Mouse (Mus musculus) forebrain, embryonic 13.5 days (tissue): ENCODE results near the gene Olfr361. TPM values are rescaled to one million over a fixed set of nuclear protein-coding genes. Genes with fewer than 3 reads are reported as not detected.
"Not testable (repeated sequence)": the region's sequence is repeated elsewhere in the genome, so short reads cannot be mapped to it uniquely, and the experiment has no call there.

Experiments used
- ATAC-seq: fragments of 200-750 bp; cut with Nextera tagmentation; 2 replicates; pipeline ENCODE4 v1.8.0; 2017
- H3K27ac ChIP-seq: fragments of 300-500 bp; sonication (generic); 2 replicates; pipeline ENCODE4 v1.5.1; 2015; ENCODE audit warnings: inconsistent platforms, mild to moderate bottlenecking, moderate library complexity
- H3K27me3 ChIP-seq: fragments of 300-500 bp; sonication (generic); 2 replicates; pipeline ENCODE4 v1.6.1; 2015; ENCODE audit warnings: mild to moderate bottlenecking, inconsistent platforms
- H3K36me3 ChIP-seq: fragments of 300-500 bp; sonication (generic); 2 replicates; pipeline ENCODE4 v1.6.1; 2015; ENCODE audit warnings: mild to moderate bottlenecking, inconsistent platforms; ENCODE audit not compliant: poor library complexity, severe bottlenecking
- H3K4me1 ChIP-seq: fragments of 300-500 bp; sonication (generic); 2 replicates; pipeline ENCODE4 v1.6.1; 2015; ENCODE audit warnings: inconsistent platforms
- H3K4me2 ChIP-seq: fragments of 300-500 bp; sonication (generic); 2 replicates; pipeline ENCODE4 v1.6.1; 2015; ENCODE audit warnings: inconsistent platforms, mild to moderate bottlenecking, moderate library complexity
- H3K4me3 ChIP-seq: fragments of 300-500 bp; sonication (generic); 2 replicates; pipeline ENCODE4 v1.5.1; 2015; ENCODE audit warnings: mild to moderate bottlenecking, inconsistent platforms
- H3K9ac ChIP-seq: fragments of 300-500 bp; sonication (generic); 2 replicates; pipeline ENCODE4 v1.6.1; 2015; ENCODE audit warnings: mild to moderate bottlenecking, inconsistent platforms
- H3K9me3 ChIP-seq: fragments of 300-500 bp; sonication (generic); replicated peaks from 2 replicates; pipeline ENCODE4 v1.6.1; 2016; ENCODE audit warnings: inconsistent platforms
- WGBS: fragments of 180-500 bp; shearing (Covaris S2); methylation state at CpG from one replicate; pipeline ENCODE4 v1.1.7; 2015; 5-methylcytosine and 5-hydroxymethylcytosine counted together
- polyA plus RNA-seq: library from polyadenylated mRNA; unstranded; fragments of >200 nt; fragmentation: Nextera tagmentation; extraction: Ambion mirVana; gene quantifications from 2 replicates; pipeline ENCODE4 v1.2.1, GENCODE M21; 2015

The Olfr361 gene
- polyA plus RNA-seq, result not detected in 2 replicates

- not testable (repeated sequence) for H3K9ac ChIP-seq, H3K4me2 ChIP-seq, ATAC-seq, H3K27me3 ChIP-seq, H3K27ac ChIP-seq, H3K36me3 ChIP-seq, H3K4me1 ChIP-seq, H3K4me3 ChIP-seq
- WGBS, result 75% methylated on average over 1 of the region's 1 CpGs
- H3K9me3 ChIP-seq, result peaks cover 12% of the 10 kb centered on the region; the same call in 1 of the 2 replicates
Observed at GRCm38 (mm10) chr2:37089190-37089589, at the start of gene Olfr361. Gene Olfr361, minus strand, starts transcription at chr2:37089290.

- no peaks in the 10 kb centered on the region for H3K27me3 ChIP-seq
- H3K27ac ChIP-seq, result no peak within 1 kb of the TSS
- ATAC-seq, result no peak
- no peak within 1 kb of the TSS for H3K4me2 ChIP-seq
- peaks cover 20% of the 10 kb centered on the region; the same call in 1 of the 2 replicates for H3K9me3 ChIP-seq
- no peak within 1 kb of the TSS for H3K4me3 ChIP-seq
- H3K4me1 ChIP-seq, result no peaks in the 10 kb centered on the region
- no peaks in the 10 kb centered on the region for H3K36me3 ChIP-seq
- WGBS, result 94% methylated on average over 1 of the region's 1 CpGs
- no peak within 1 kb of the TSS for H3K9ac ChIP-seq
Observed at GRCm38 (mm10) chr2:37117810-37118209, 28.7 kb upstream of the Olfr361 start, which contains the start of gene Olfr362. Gene Olfr362, minus strand, starts transcription at chr2:37117910.

- Histone ChIP-seq H3K9me3 (peaks cover 19% of the 10 kb centered on the region; the same call in 1 of the 2 replicates), H3K4me2 (no peak within 1 kb of the TSS), H3K27ac (no peak within 1 kb of the TSS), H3K27me3 (no peaks in the 10 kb centered on the region), H3K9ac (no peak within 1 kb of the TSS), H3K36me3 (no peaks in the 10 kb centered on the region), H3K4me1 (no peaks in the 10 kb centered on the region), H3K4me3 (no peak within 1 kb of the TSS)
- ATAC-seq, result no peak
Observed at GRCm38 (mm10) chr2:37065446-37065845, 23.6 kb downstream of the Olfr361 start, which contains the start of gene Olfr360. Gene Olfr360, plus strand, starts transcription at chr2:37065746.

Other genes starting within 250 kb of the Olfr361 start
- gene Olfr350, start 243.0 kb downstream of the Olfr361 start, polyA plus RNA-seq, result not detected in 2 replicates
- not detected in 2 replicates for gene Olfr351, start 226.6 kb downstream of the Olfr361 start, polyA plus RNA-seq
- gene Olfr352, start 220.8 kb downstream of the Olfr361 start, polyA plus RNA-seq, result not detected in 2 replicates
- gene Olfr353, start 196.4 kb downstream of the Olfr361 start, polyA plus RNA-seq, result not detected in 2 replicates
- not detected in 2 replicates for gene Olfr354, start 183.6 kb downstream of the Olfr361 start, polyA plus RNA-seq
- gene Olfr355, start 160.4 kb downstream of the Olfr361 start, polyA plus RNA-seq, result not detected in 2 replicates
- gene Olfr356, start 152.2 kb downstream of the Olfr361 start, polyA plus RNA-seq, result not detected in 2 replicates
- gene Olfr357, start 95.5 kb downstream of the Olfr361 start, polyA plus RNA-seq, result not detected in 2 replicates
- gene Olfr358, start 80.0 kb downstream of the Olfr361 start, polyA plus RNA-seq, result not detected in 2 replicates
- gene Olfr360, start 23.5 kb downstream of the Olfr361 start, polyA plus RNA-seq, result not detected in 2 replicates
- not detected in 2 replicates for gene Olfr362, start 28.6 kb upstream of the Olfr361 start, polyA plus RNA-seq
- gene Olfr364-ps1, start 50.0 kb upstream of the Olfr361 start, polyA plus RNA-seq, result not detected in 2 replicates
- gene Olfr365, start 98.9 kb upstream of the Olfr361 start, polyA plus RNA-seq, result not detected in 2 replicates
- gene Olfr366, start 122.3 kb upstream of the Olfr361 start, polyA plus RNA-seq, result not detected in 2 replicates
- not detected in 2 replicates for gene Olfr368, start 237.2 kb upstream of the Olfr361 start, polyA plus RNA-seq